Mouse (Mus musculus): ENCODE data around the gene 2310057M21Rik.

2310057M21Rik gene

DNA sequence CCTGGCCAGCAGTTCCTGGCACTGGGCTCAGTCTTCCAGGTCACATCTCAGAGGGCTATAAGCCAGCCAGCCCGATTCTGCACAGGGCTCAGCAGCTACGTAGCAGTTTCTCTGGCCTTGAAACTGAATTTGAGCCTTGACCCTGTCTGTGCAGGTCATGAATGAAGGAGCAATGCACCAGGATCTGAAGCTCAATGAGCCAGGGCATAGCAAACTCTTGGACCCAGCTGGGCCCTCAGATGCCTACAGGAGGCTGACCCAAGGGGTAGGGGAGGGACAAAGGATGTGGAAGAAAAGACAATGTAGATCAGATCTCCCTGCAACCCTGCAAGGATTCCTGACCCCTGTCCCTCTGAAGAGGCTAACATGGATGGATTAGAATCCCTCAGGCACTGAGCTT lies 40.4 kb downstream of the 2310057M21Rik start, which contains the start of gene Cuzd1:
Gene Cuzd1, minus strand, starts transcription at position 101 of the 400 bp plus-strand sequence.
- no peak for DNase-seq (ENCODE audit: low spot score in 2 of 2)

GRCm38 (mm10) chr7:131318340-131318739 lies 44.2 kb downstream of the 2310057M21Rik start:
- DNase-seq (ENCODE audit: low spot score in 2 of 2), result no peak

DNA sequence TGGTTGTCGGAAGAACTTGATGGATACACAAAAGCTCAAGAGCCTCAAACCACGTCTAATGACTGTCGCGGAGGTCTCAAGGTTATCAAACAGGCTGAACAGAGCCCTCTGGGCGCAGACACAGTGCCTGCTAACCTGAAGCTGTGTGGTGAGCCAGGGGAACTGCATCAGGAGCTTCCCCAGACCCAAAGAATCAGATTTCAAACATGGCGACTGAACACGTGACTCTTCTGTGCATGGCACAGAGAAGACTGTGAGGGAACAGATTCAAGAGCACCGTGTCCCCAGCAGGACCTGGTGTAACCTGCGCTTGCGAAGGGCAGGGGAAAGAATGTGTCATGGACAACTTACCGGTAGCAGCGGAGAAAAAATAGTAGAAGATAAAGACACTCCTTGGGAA lies 45.0 kb downstream of the 2310057M21Rik start:
- no peak for DNase-seq (ENCODE audit: low spot score in 2 of 2)

- DNase-seq (ENCODE audit: low spot score in 2 of 2), result no peak
Observed at GRCm38 (mm10) chr7:131314493-131314892, 48.1 kb downstream of the 2310057M21Rik start.

DNA sequence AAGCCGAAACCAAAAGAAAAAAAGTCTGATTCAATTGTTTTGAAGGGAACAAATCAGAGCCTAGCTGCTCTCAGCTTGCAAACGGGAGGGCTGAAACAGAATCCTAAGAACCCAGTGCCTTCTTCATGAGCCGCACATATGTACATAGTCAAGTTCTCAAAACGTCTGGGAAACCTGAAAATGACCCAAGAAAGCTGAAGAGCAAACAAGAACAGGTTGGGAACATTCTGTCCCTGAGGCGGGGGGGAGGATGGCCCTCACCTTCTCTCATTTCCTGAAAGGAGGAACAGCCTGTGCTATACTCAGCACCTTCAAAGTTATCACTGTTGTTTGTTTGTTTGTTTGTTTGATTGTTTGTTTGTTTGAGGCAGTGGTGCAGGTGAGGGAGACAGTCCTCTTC lies 55.8 kb downstream of the 2310057M21Rik start:
- no peak for DNase-seq (ENCODE audit: low spot score in 2 of 2)

- DNase-seq (ENCODE audit: low spot score in 2 of 2), result no peak
Observed at GRCm38 (mm10) chr7:131303340-131303739, 59.2 kb downstream of the 2310057M21Rik start.

GRCm38 (mm10) chr7:131297151-131297550 lies 65.4 kb downstream of the 2310057M21Rik start:
- no peak for DNase-seq (ENCODE audit: low spot score in 2 of 2)
